10 mouse cellular contexts compared by ENCODE assay signal in the genomic region with DNA sequence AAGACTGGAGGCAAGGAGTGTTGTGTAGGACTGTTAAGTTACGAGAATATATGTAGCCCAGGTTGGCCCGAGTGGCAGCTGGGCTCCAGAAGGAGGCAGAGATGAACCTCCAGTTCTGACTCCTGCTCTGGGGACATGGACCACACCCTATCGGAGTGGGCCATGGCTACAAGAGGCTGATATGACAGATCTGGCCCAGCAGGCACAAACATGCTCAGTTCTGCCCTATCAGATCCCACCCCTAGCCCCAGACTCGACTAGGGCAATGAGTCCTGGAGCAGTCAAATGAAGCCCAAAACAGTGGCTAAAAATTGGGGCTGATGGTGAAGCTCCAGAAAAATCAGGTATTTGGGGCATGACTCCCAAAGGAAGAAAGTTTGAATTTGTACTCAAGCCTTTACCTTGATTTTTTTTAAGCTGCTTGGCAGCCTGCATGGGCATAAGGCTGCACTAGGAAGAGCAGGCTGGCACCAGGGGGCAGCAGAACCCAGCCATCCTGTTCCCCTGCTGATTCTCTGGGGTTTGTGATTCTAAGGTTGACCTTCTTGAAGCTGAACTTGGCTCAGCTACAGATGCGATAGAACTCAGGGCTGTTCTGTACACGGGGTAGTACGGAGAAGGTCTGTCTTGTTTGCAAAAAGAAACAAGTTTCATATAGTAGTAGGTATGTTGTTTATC. TPM values are rescaled to one million over a fixed set of nuclear protein-coding genes. Genes with fewer than 3 reads are reported as not detected.
DNase-seq lines count a peak whose midpoint lies in the region; ATAC-seq and TF ChIP-seq lines count a peak whose summit lies in the region.
"Had no signal": no experiment of that assay in that cellular context is flagged by ENCODE, and none has a peak within 500 bp of the region (broad histone marks: within the 10 kb centered on the region; RNA-seq: fewer than 3 reads in every experiment).

No protein-coding gene starts in this region.

- TF ChIP-seq CTCF in bone marrow macrophage, adult 2 months (IDR thresholded peaks at IDR 0.05; ENCODE audit: low read depth, low read length): peak; percentile 43

- peaks cover 23% of the 10 kb centered on the region for H3K27me3 ChIP-seq in heart, embryonic 11.5 days (ENCODE audit: control insufficient read depth, insufficient read depth, low read length)

- no peak for ATAC-seq in heart, embryonic 11.5 days (replicated peaks; ENCODE audit: insufficient number of reproducible peaks, low FRiP score, low TSS enrichment)
- ATAC-seq in megakaryocyte-erythroid progenitor cell, adult 5-6 weeks (replicated peaks; ENCODE audit: low FRiP score, low TSS enrichment, poor library complexity, severe bottlenecking): peak; percentile 56

- no peak overlapping the region for H3K27ac ChIP-seq in heart, embryonic 11.5 days (ENCODE audit: low read depth, low read length)
- no peak overlapping the region for H3K27ac ChIP-seq in bone marrow macrophage, adult 2 months (ENCODE audit: insufficient read depth, low read depth, low read length)

- 61% methylated on average over 7 of the region's 7 CpGs for WGBS in heart, embryonic 11.5 days (ENCODE audit: insufficient replicate concordance)

- H3K9me3 ChIP-seq in heart, embryonic 11.5 days (replicated peaks; ENCODE audit: control insufficient read depth, low read length): no peaks in the 10 kb centered on the region

- peak; percentile 13 to 48 for DNase-seq in heart, adult 9 months (ENCODE audit: low spot score in 2 of 2)
- peak; percentile 54 for DNase-seq in CD4-positive helper T cell, adult 2 months (ENCODE audit: low read depth, low spot score)
- peak; percentile 60 for DNase-seq in gastrocnemius, postnatal 10 days
- DNase-seq in layer of hippocampus, adult 9-10 months (ENCODE audit: low spot score): peak; percentile 53
- peak; percentile 81 for DNase-seq in thymus, postnatal 4 days

- H3K9ac ChIP-seq in heart, embryonic 11.5 days (ENCODE audit: low read depth, low read length): no peak overlapping the region

- no peaks in the 10 kb centered on the region for H3K36me3 ChIP-seq in heart, embryonic 11.5 days (ENCODE audit: control insufficient read depth, insufficient read depth, low read length)

- TF ChIP-seq POLR2A in bone marrow macrophage, adult 2 months (IDR thresholded peaks at IDR 0.05; ENCODE audit: borderline replicate concordance, low read depth, low read length): no peak

- no peak overlapping the region for H3K4me3 ChIP-seq in heart, embryonic 11.5 days (ENCODE audit: low read depth, low read length)
- H3K4me3 ChIP-seq in bone marrow macrophage, adult 2 months (ENCODE audit: insufficient read depth, low read length): no peak overlapping the region

- peaks cover 10% of the 10 kb centered on the region; the same call in 1 of the 2 replicates for H3K4me1 ChIP-seq in heart, embryonic 11.5 days (ENCODE audit: control insufficient read depth, insufficient read depth, low read length)
- H3K4me1 ChIP-seq in bone marrow macrophage, adult 2 months (ENCODE audit: control insufficient read depth, insufficient read depth, low read length): no peaks in the 10 kb centered on the region

- H3K4me2 ChIP-seq in heart, embryonic 11.5 days: no peak overlapping the region

RNA-seq across cellular contexts. Expression of gene Acsl6, which starts 3.7 kb away (rescaled TPM):
- polyA plus RNA-seq in heart, embryonic 11.5 days (2014; fragmentation: Nextera tagmentation; extraction: Ambion mirVana): 1.3 and 1.5 TPM in 2 replicates
- polyA plus RNA-seq in bone marrow macrophage, adult 2 months (2012; ENCODE audit: insufficient read depth, insufficient read length, missing spikeins): not detected in 2 replicates
- total RNA-seq in gastrocnemius, postnatal 10 days (2021): 10 to 100 TPM; 21.3 to 21.6 TPM
- 11.9 and 22.5 TPM in 2 replicates for total RNA-seq in megakaryocyte-erythroid progenitor cell, adult 5-6 weeks (2014; fragmentation: Nextera tagmentation)
- 20.0 and 23.1 TPM in 2 replicates for total RNA-seq in megakaryocyte-erythroid progenitor cell, adult 5-6 weeks (2017)

RNA-seq across cellular contexts. Expression of gene Il3, which starts 40.2 kb away (rescaled TPM):
- polyA plus RNA-seq in heart, embryonic 11.5 days (2014; fragmentation: Nextera tagmentation; extraction: Ambion mirVana): not detected in 2 replicates
- polyA plus RNA-seq in bone marrow macrophage, adult 2 months (2012; ENCODE audit: insufficient read depth, insufficient read length, missing spikeins): not detected in 2 replicates
- total RNA-seq in gastrocnemius, postnatal 10 days (2021): not detected
- not detected in 2 replicates for total RNA-seq in megakaryocyte-erythroid progenitor cell, adult 5-6 weeks (2014; fragmentation: Nextera tagmentation)
- not detected in 2 replicates for total RNA-seq in megakaryocyte-erythroid progenitor cell, adult 5-6 weeks (2017)
- total RNA-seq: adrenal gland, postnatal 4 days; layer of hippocampus, postnatal 25 days had no signal

RNA-seq across cellular contexts. Expression of gene Csf2, which starts 57.8 kb away (rescaled TPM):
- polyA plus RNA-seq in heart, embryonic 11.5 days (2014; fragmentation: Nextera tagmentation; extraction: Ambion mirVana): not detected in 2 replicates
- polyA plus RNA-seq in bone marrow macrophage, adult 2 months (2012; ENCODE audit: insufficient read depth, insufficient read length, missing spikeins): not detected in 2 replicates
- not detected for total RNA-seq in gastrocnemius, postnatal 10 days (2021)
- total RNA-seq in megakaryocyte-erythroid progenitor cell, adult 5-6 weeks (2014; fragmentation: Nextera tagmentation): not detected in 2 replicates
- total RNA-seq in megakaryocyte-erythroid progenitor cell, adult 5-6 weeks (2017): not detected in 2 replicates
- total RNA-seq: adrenal gland, postnatal 4 days; layer of hippocampus, postnatal 25 days had no signal

Comparison
In these comparisons a context has a peak if more than half of its experiments do, and no peak if none do; other contexts are left out.
1. DNase-seq: peak in every context shown above with its lines; median percentile 81 in thymus, postnatal 4 days; 60 in gastrocnemius, postnatal 10 days; 54 in CD4-positive helper T cell, adult 2 months; 53 in layer of hippocampus, adult 9-10 months; 30 in heart, adult 9 months.